In the genomic region with DNA sequence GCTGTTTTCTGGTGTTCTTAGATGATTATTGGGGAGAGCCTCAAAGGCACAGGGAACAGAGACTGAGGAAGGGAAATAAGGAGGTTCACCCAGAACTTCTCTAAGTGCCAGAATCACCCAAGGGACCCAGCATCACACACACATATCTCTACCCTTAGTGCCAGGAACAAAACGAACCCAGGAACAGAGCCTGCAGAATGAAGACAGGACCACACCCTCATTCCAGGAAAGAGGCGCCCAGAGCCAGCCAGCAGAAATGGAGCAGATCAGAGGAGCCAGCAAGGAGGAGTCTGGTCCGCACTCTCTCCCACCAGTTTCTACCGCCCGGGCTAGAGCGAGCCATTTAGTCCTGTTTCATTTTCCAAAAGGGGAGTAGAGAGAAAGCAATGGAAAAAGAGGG, we compare ENCODE assay signal across 16 mouse cellular contexts.
DNase-seq lines count a peak whose midpoint lies in the region.
"Had no signal": no experiment of that assay in that cellular context is flagged by ENCODE, and none has a peak within 500 bp of the region (broad histone marks: within the 10 kb centered on the region; RNA-seq: fewer than 3 reads in every experiment).

No protein-coding gene starts in this region.

- peak; percentile 16 to 38 for DNase-seq in gastrocnemius, adult 8-10 months (ENCODE audit: low spot score in 2 of 2)
- no peak for DNase-seq in gastrocnemius, postnatal 10 days
- DNase-seq in lung, postnatal 36 days = peak; percentile 6
- no peak for DNase-seq in lung, postnatal 25 days (ENCODE audit: low spot score)
- DNase-seq in ES-CJ7 (ENCODE audit: low read depth, low spot score) = peak; percentile 52
- DNase-seq in gastrocnemius, postnatal 25 days = peak; percentile 55
- no peak for DNase-seq in thymus, postnatal 0 days (ENCODE audit: low spot score)
- DNase-seq: adrenal gland, postnatal 10 days; cerebellum, adult 11 months; cerebellum, adult 9-10 months; cerebellum, postnatal 36 days; heart, postnatal 4 days; kidney, adult 18-20 months; kidney, postnatal 36 days; lung, embryonic 14.5 days; lung, postnatal 14 days had no signal

Comparison
In these comparisons a context has a peak if more than half of its experiments do, and no peak if none do; other contexts are left out.
1. DNase-seq: peak in gastrocnemius, adult 8-10 months (2 of 2), lung, postnatal 36 days (single experiment), ES-CJ7 (single experiment) and gastrocnemius, postnatal 25 days (single experiment); none in gastrocnemius, postnatal 10 days (single experiment), lung, postnatal 25 days (single experiment) and thymus, postnatal 0 days (single experiment).